Mouse (Mus musculus): Measurements from ENCODE around the gene Pigc. TPM values are rescaled to one million over a fixed set of nuclear protein-coding genes. Genes with fewer than 3 reads are reported as not detected.

Pigc gene
- polyA plus RNA-seq, 1 experiment, result 20.4 TPM

GRCm38 (mm10) chr1:162003729-162004517, 34.9 kb downstream of the Pigc start:
- H3K4me3 ChIP-seq (replicated peaks; ENCODE audit: insufficient read depth, low read depth, low read length), result no peak overlapping the region
- no peak overlapping the region for H3K27ac ChIP-seq (ENCODE audit: insufficient read depth, low read length)
- H3K27me3 ChIP-seq (ENCODE audit: control insufficient read depth, insufficient read depth, low read length), result no peaks in the 10 kb centered on the region
- WGBS, result 67% methylated on average over 14 of the region's 14 CpGs
- DNase-seq, result no peak
- TF ChIP-seq POLR2A (IDR thresholded peaks at IDR 0.05; ENCODE audit: borderline replicate concordance, insufficient read depth, low read length), result no peak
- no peak for TF ChIP-seq CTCF (IDR thresholded peaks at IDR 0.05; ENCODE audit: borderline replicate concordance, insufficient read depth, low read depth, low read length)
- H3K4me1 ChIP-seq (ENCODE audit: control insufficient read depth, insufficient read depth, low read length), result no peaks in the 10 kb centered on the region; the same call in 1 of the 2 replicates

- no peaks in the 10 kb centered on the region for H3K27me3 ChIP-seq (ENCODE audit: control insufficient read depth, insufficient read depth, low read length)
- no peaks in the 10 kb centered on the region; the same call in 1 of the 2 replicates for H3K4me1 ChIP-seq (ENCODE audit: control insufficient read depth, insufficient read depth, low read length)
- no peak for DNase-seq
- no peak overlapping the region for H3K27ac ChIP-seq (ENCODE audit: insufficient read depth, low read length)
- 68% methylated on average over 7 of the region's 7 CpGs for WGBS
- no peak for TF ChIP-seq POLR2A (IDR thresholded peaks at IDR 0.05; ENCODE audit: borderline replicate concordance, insufficient read depth, low read length)
- TF ChIP-seq CTCF (IDR thresholded peaks at IDR 0.05; ENCODE audit: borderline replicate concordance, insufficient read depth, low read depth, low read length), result no peak
- no peak overlapping the region for H3K4me3 ChIP-seq (replicated peaks; ENCODE audit: insufficient read depth, low read depth, low read length)
Observed at GRCm38 (mm10) chr1:162004518-162004780, 35.5 kb downstream of the Pigc start.

GRCm38 (mm10) chr1:162004821-162005770, 36.1 kb downstream of the Pigc start:
- WGBS, result 58% methylated on average over 23 of the region's 23 CpGs
- no peaks in the 10 kb centered on the region for H3K27me3 ChIP-seq (ENCODE audit: control insufficient read depth, insufficient read depth, low read length)
- H3K27ac ChIP-seq (ENCODE audit: insufficient read depth, low read length), result no peak overlapping the region
- TF ChIP-seq CTCF (IDR thresholded peaks at IDR 0.05; ENCODE audit: borderline replicate concordance, insufficient read depth, low read depth, low read length), result no peak
- no peak for TF ChIP-seq POLR2A (IDR thresholded peaks at IDR 0.05; ENCODE audit: borderline replicate concordance, insufficient read depth, low read length)
- no peaks in the 10 kb centered on the region; the same call in 1 of the 2 replicates for H3K4me1 ChIP-seq (ENCODE audit: control insufficient read depth, insufficient read depth, low read length)
- DNase-seq, result no peak
- H3K4me3 ChIP-seq (replicated peaks; ENCODE audit: insufficient read depth, low read depth, low read length), result no peak overlapping the region

- no peaks in the 10 kb centered on the region for H3K27me3 ChIP-seq (ENCODE audit: control insufficient read depth, insufficient read depth, low read length)
- H3K4me1 ChIP-seq (ENCODE audit: control insufficient read depth, insufficient read depth, low read length), result no peaks in the 10 kb centered on the region; the same call in 1 of the 2 replicates
- no peak overlapping the region for H3K4me3 ChIP-seq (replicated peaks; ENCODE audit: insufficient read depth, low read depth, low read length)
- no peak overlapping the region for H3K27ac ChIP-seq (ENCODE audit: insufficient read depth, low read length)
- no peak for DNase-seq
- 85% methylated on average over 9 of the region's 9 CpGs for WGBS
- TF ChIP-seq POLR2A (IDR thresholded peaks at IDR 0.05; ENCODE audit: borderline replicate concordance, insufficient read depth, low read length) (no peak), CTCF (IDR thresholded peaks at IDR 0.05; ENCODE audit: borderline replicate concordance, insufficient read depth, low read depth, low read length) (no peak)
Observed at GRCm38 (mm10) chr1:162006109-162006508, 37.1 kb downstream of the Pigc start.

DNA sequence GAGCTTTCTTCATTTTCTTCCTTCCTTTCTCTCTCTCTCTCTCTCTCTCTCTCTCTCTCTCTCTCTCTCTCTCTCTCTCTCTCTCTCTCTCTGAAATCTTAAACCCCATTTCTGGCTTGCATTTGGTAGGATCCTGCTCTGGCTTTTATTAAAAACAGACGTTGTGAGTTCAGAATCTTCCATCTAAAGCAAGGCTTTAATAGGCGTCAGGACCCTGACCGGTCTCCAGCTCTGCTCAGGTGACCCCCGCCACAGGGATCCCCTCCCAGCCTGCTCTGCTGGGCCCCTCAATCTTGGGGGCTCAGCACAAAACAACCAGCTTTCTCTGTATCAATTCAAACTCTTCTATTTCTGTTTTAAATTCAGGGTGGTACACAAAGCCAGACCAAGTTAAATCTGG, 39.2 kb downstream of the Pigc start:
- 76% methylated on average over 4 of the region's 4 CpGs for WGBS
- no peak overlapping the region for H3K27ac ChIP-seq (ENCODE audit: insufficient read depth, low read length)
- H3K4me1 ChIP-seq (ENCODE audit: control insufficient read depth, insufficient read depth, low read length), result no peaks in the 10 kb centered on the region
- TF ChIP-seq POLR2A (IDR thresholded peaks at IDR 0.05; ENCODE audit: borderline replicate concordance, insufficient read depth, low read length) (no peak), CTCF (IDR thresholded peaks at IDR 0.05; ENCODE audit: borderline replicate concordance, insufficient read depth, low read depth, low read length) (no peak)
- H3K27me3 ChIP-seq (ENCODE audit: control insufficient read depth, insufficient read depth, low read length), result no peaks in the 10 kb centered on the region
- DNase-seq, result no peak
- H3K4me3 ChIP-seq (replicated peaks; ENCODE audit: insufficient read depth, low read depth, low read length), result no peak overlapping the region

GRCm38 (mm10) chr1:162008631-162009067, 39.7 kb downstream of the Pigc start:
- Histone ChIP-seq H3K27ac (ENCODE audit: insufficient read depth, low read length) (no peak overlapping the region), H3K27me3 (ENCODE audit: control insufficient read depth, insufficient read depth, low read length) (no peaks in the 10 kb centered on the region), H3K4me1 (ENCODE audit: control insufficient read depth, insufficient read depth, low read length) (no peaks in the 10 kb centered on the region), H3K4me3 (replicated peaks; ENCODE audit: insufficient read depth, low read depth, low read length) (no peak overlapping the region)
- TF ChIP-seq CTCF (IDR thresholded peaks at IDR 0.05; ENCODE audit: borderline replicate concordance, insufficient read depth, low read depth, low read length), result no peak
- 40% methylated on average over 8 of the region's 8 CpGs for WGBS
- DNase-seq, result no peak

GRCm38 (mm10) chr1:162009086-162009485, 40.1 kb downstream of the Pigc start:
- no peak for DNase-seq
- 85% methylated on average over 8 of the region's 8 CpGs for WGBS

More at GRCm38 (mm10) chr1:162009086-162009485, 40.1 kb downstream of the Pigc start:
- H3K27me3 ChIP-seq (ENCODE audit: control insufficient read depth, insufficient read depth, low read length), result no peaks in the 10 kb centered on the region
- TF ChIP-seq POLR2A (IDR thresholded peaks at IDR 0.05; ENCODE audit: borderline replicate concordance, insufficient read depth, low read length), result no peak
- TF ChIP-seq CTCF (IDR thresholded peaks at IDR 0.05; ENCODE audit: borderline replicate concordance, insufficient read depth, low read depth, low read length), result no peak
- no peak overlapping the region for H3K27ac ChIP-seq (ENCODE audit: insufficient read depth, low read length)
- H3K4me3 ChIP-seq (replicated peaks; ENCODE audit: insufficient read depth, low read depth, low read length), result no peak overlapping the region
- H3K4me1 ChIP-seq (ENCODE audit: control insufficient read depth, insufficient read depth, low read length), result no peaks in the 10 kb centered on the region
